8 mouse cellular contexts compared by ENCODE assay signal in genomic region chr10:69371441-69371840, GRCm38 (mm10). TPM values are rescaled to one million over a fixed set of nuclear protein-coding genes. Genes with fewer than 3 reads are reported as not detected.
A peak's percentile ranks its signal among the peaks of the same experiment; 100 is the strongest.
DNase-seq lines count a peak whose midpoint lies in the region; ATAC-seq and TF ChIP-seq lines count a peak whose summit lies in the region.

No protein-coding gene starts in this region.

- H3K4me1 ChIP-seq in bone marrow, adult 2 months (ENCODE audit: control insufficient read depth, insufficient read depth, low read length), result no peaks in the 10 kb centered on the region

- peak; percentile 77 for ATAC-seq in granulocyte monocyte progenitor cell, adult 5-6 weeks (replicated peaks; ENCODE audit: poor library complexity, severe bottlenecking)

- H3K4me3 ChIP-seq in bone marrow, adult 2 months (replicated peaks; ENCODE audit: control insufficient read depth, low read depth, low read length), result no peak overlapping the region

- TF ChIP-seq CTCF in bone marrow, adult 2 months (IDR thresholded peaks at IDR 0.05; ENCODE audit: control insufficient read depth, insufficient read depth, low read length), result peak; percentile 63

- H3K27ac ChIP-seq in bone marrow, adult 2 months (ENCODE audit: control insufficient read depth, insufficient read depth, low read depth, low read length, poor library complexity), result no peak overlapping the region

- TF ChIP-seq POLR2A in bone marrow, adult 2 months (IDR thresholded peaks at IDR 0.05; ENCODE audit: borderline replicate concordance, control insufficient read depth, low read depth, low read length), result no peak

- peak; percentile 13 to 54 for DNase-seq in adrenal gland, adult (ENCODE audit: inconsistent age in 2 of 2, low spot score in 1 of 2)
- no peak for DNase-seq in adrenal gland, adult 2 months
- peak; percentile 46 to 64 for DNase-seq in layer of hippocampus, postnatal 10 days (ENCODE audit: low spot score in 2 of 2)
- DNase-seq in layer of hippocampus, adult 9-10 months (ENCODE audit: low spot score), result no peak
- DNase-seq in lung, postnatal 25 days (ENCODE audit: low spot score), result peak; percentile 28
- peak; percentile 56 for DNase-seq in thymus, postnatal 4 days

- WGBS in bone marrow, adult 2 months, result 20% methylated on average over 10 of the region's 10 CpGs

RNA-seq across cellular contexts. Expression of gene Cdk1, which starts 18.7 kb away (rescaled TPM):
- total RNA-seq in adrenal gland, adult 2 months (2021), result 1 to 10 TPM; 4.2 to 6.2 TPM
- polyA plus RNA-seq in adrenal gland, adult 2 months (2012; rRNA removed), result 2.0 and 3.6 TPM in 2 replicates
- 10 to 100 TPM in 1 of 2 experiments, 1 to 10 TPM in 1; 6.4 to 12.1 TPM for total RNA-seq in layer of hippocampus, postnatal 10 days (2021)
- 147 and 174 TPM in 2 replicates for polyA plus RNA-seq in bone marrow, adult 2 months (2011; ENCODE audit: insufficient read depth, insufficient read length, low replicate concordance, missing spikeins)
- total RNA-seq in granulocyte monocyte progenitor cell, adult 5-6 weeks (2014; fragmentation: Nextera tagmentation), result 82.5 and 104 TPM in 2 replicates
- 302 and 371 TPM in 2 replicates for total RNA-seq in granulocyte monocyte progenitor cell, adult 5-6 weeks (2017)

RNA-seq across cellular contexts. Expression of gene Ank3, which starts 27.1 kb away (rescaled TPM):
- 10 to 100 TPM; 10.2 to 12.9 TPM for total RNA-seq in adrenal gland, adult 2 months (2021)
- polyA plus RNA-seq in adrenal gland, adult 2 months (2012; rRNA removed), result 0.79 and 0.83 TPM in 2 replicates
- 100 to 1,000 TPM; 457 to 507 TPM for total RNA-seq in layer of hippocampus, postnatal 10 days (2021)
- polyA plus RNA-seq in bone marrow, adult 2 months (2011; ENCODE audit: insufficient read depth, insufficient read length, low replicate concordance, missing spikeins), result 2.1 and 9.3 TPM in 2 replicates
- not detected in 2 replicates for total RNA-seq in granulocyte monocyte progenitor cell, adult 5-6 weeks (2014; fragmentation: Nextera tagmentation)
- 0.05 and 0.39 TPM in 2 replicates for total RNA-seq in granulocyte monocyte progenitor cell, adult 5-6 weeks (2017)

Comparison
In these comparisons a context has a peak if more than half of its experiments do, and no peak if none do; other contexts are left out.
1. DNase-seq: peak in adrenal gland, adult (2 of 2), layer of hippocampus, postnatal 10 days (2 of 2), lung, postnatal 25 days (single experiment) and thymus, postnatal 4 days (single experiment); none in adrenal gland, adult 2 months (single experiment) and layer of hippocampus, adult 9-10 months (single experiment).
2. RNA of gene Cdk1, which starts 18.7 kb away (total RNA-seq): 82.5 to 371 TPM in granulocyte monocyte progenitor cell, adult 5-6 weeks; 6.4 to 12.1 TPM in layer of hippocampus, postnatal 10 days and 4.2 to 6.2 TPM in adrenal gland, adult 2 months; every median in the first group is over 4 times any median in the second.
3. RNA of gene Ank3, which starts 27.1 kb away (total RNA-seq): 457 to 507 TPM in layer of hippocampus, postnatal 10 days; 10.2 to 12.9 TPM in adrenal gland, adult 2 months and 0.05 to 0.39 TPM in granulocyte monocyte progenitor cell, adult 5-6 weeks; every median in the first group is over 10 times any median in the second.